Mouse (Mus musculus): ENCODE data around the gene Ovol2.

GRCm38 (mm10) chr2:144371566-144371965 is 39.6 kb upstream of the Ovol2 start:
- TF ChIP-seq POLR2A (IDR thresholded peaks at IDR 0.05; ENCODE audit: extremely low read depth, insufficient read depth, low read length) (no peak), CTCF (IDR thresholded peaks at IDR 0.05; ENCODE audit: extremely low read depth, insufficient read depth, low read length) (no peak)
